Mouse (Mus musculus): ENCODE measurements around the gene Btbd35f5.
"Not testable (repeated sequence)": the region's sequence is repeated elsewhere in the genome, so short reads cannot be mapped to it uniquely, and the experiment has no call there.

Gene Btbd35f5

GRCm38 (mm10) chrX:32973597-32973996 is at the start of gene Btbd35f5:
TSS of gene Btbd35f5 (plus strand) at chrX:32973897.
- not testable (repeated sequence) for DNase-seq

GRCm38 (mm10) chrX:32941468-32941867 is 32.2 kb upstream of the Btbd35f5 start, which contains the start of gene Gm21789:
TSS of gene Gm21789 (plus strand) at chrX:32941768.
- DNase-seq = not testable (repeated sequence)
